Mouse (Mus musculus): ENCODE measurements around the gene Dpagt1. TPM values are rescaled to one million over a fixed set of nuclear protein-coding genes. Genes with fewer than 3 reads are reported as not detected.
"Not testable (repeated sequence)": the region's sequence is repeated elsewhere in the genome, so short reads cannot be mapped to it uniquely, and the experiment has no call there.

Dpagt1 gene
- total RNA-seq, 2 experiments from 2014 or later: 15.5 to 17.9 TPM

GRCm38 (mm10) chr9:44314910-44315309 is 10.9 kb upstream of the Dpagt1 start:
- DNase-seq (ENCODE audit: extremely low spot score in 1 of 2, low spot score in 2 of 2): no peak
- intact Hi-C loops (cut with DNase I): no loop called here

- intact Hi-C loops (cut with DNase I): no loop called here
- no peak for DNase-seq (ENCODE audit: extremely low spot score in 1 of 2, low spot score in 2 of 2)
These were observed 8.4 kb upstream of the Dpagt1 start for GRCm38 (mm10) chr9:44317452-44317851.

GRCm38 (mm10) chr9:44318076-44318825 is 7.6 kb upstream of the Dpagt1 start:
- no peak for DNase-seq (ENCODE audit: extremely low spot score in 1 of 2, low spot score in 2 of 2)
- intact Hi-C loops (cut with DNase I): no loop called here

GRCm38 (mm10) chr9:44318826-44319095 is 7.1 kb upstream of the Dpagt1 start:
- no peak for DNase-seq (ENCODE audit: extremely low spot score in 1 of 2, low spot score in 2 of 2)
- intact Hi-C loops (cut with DNase I): no loop called here

- intact Hi-C loops (cut with DNase I): no loop called here
- DNase-seq (ENCODE audit: extremely low spot score in 1 of 2, low spot score in 2 of 2): peak in 1 of 2 experiments; percentile 61
These were observed 6.5 kb upstream of the Dpagt1 start for GRCm38 (mm10) chr9:44319105-44319886.

GRCm38 (mm10) chr9:44319887-44320798 is 5.7 kb upstream of the Dpagt1 start, which contains the start of gene C2cd2l:
TSS of gene C2cd2l (minus strand) at chr9:44320285.
- intact Hi-C loops (cut with DNase I): no loop called here
- DNase-seq (ENCODE audit: extremely low spot score in 1 of 2, low spot score in 2 of 2): peak; percentile 94 to 96

- peak in 1 of 2 experiments; percentile 62 for DNase-seq (ENCODE audit: extremely low spot score in 1 of 2, low spot score in 2 of 2)
- intact Hi-C loops (cut with DNase I): no loop called here
These were observed 5.1 kb upstream of the Dpagt1 start for GRCm38 (mm10) chr9:44320799-44321133.

GRCm38 (mm10) chr9:44323656-44324055 is 2.2 kb upstream of the Dpagt1 start:
- intact Hi-C loops (cut with DNase I): not testable (repeated sequence)

GRCm38 (mm10) chr9:44324147-44324546 is 1.7 kb upstream of the Dpagt1 start:
- intact Hi-C loops (cut with DNase I): no loop called here
- no peak for DNase-seq (ENCODE audit: extremely low spot score in 1 of 2, low spot score in 2 of 2)

More at GRCm38 (mm10) chr9:44323656-44324055, 2.2 kb upstream of the Dpagt1 start:
- not testable (repeated sequence) for DNase-seq (ENCODE audit: extremely low spot score in 1 of 2, low spot score in 2 of 2)

GRCm38 (mm10) chr9:44325032-44325767 is 619 bp upstream of the Dpagt1 start:
- intact Hi-C loops (cut with DNase I); DNase-seq (ENCODE audit: extremely low spot score in 1 of 2, low spot score in 2 of 2): not testable (repeated sequence)

GRCm38 (mm10) chr9:44326371-44327063 is 698 bp downstream of the Dpagt1 start:
- intact Hi-C loops (cut with DNase I): no loop called here
- DNase-seq (ENCODE audit: extremely low spot score in 1 of 2, low spot score in 2 of 2): peak; percentile 86 to 89

GRCm38 (mm10) chr9:44327064-44327711 is 1.4 kb downstream of the Dpagt1 start:
- intact Hi-C loops (cut with DNase I): no loop called here
- DNase-seq (ENCODE audit: extremely low spot score in 1 of 2, low spot score in 2 of 2): no peak

GRCm38 (mm10) chr9:44327926-44328325 is 2.1 kb downstream of the Dpagt1 start:
- DNase-seq (ENCODE audit: extremely low spot score in 1 of 2, low spot score in 2 of 2): no peak
- intact Hi-C loops (cut with DNase I): no loop called here

- intact Hi-C loops (cut with DNase I): loop anchor here (10.0 kb wide), 1 partner anchor 206 kb away; no protein-coding TSS in a partner anchor
- DNase-seq (ENCODE audit: extremely low spot score in 1 of 2, low spot score in 2 of 2): no peak
These were observed 4.9 kb downstream of the Dpagt1 start for GRCm38 (mm10) chr9:44330736-44331135.

GRCm38 (mm10) chr9:44332918-44333638 is 7.3 kb downstream of the Dpagt1 start:
- peak in 1 of 2 experiments; percentile 43 for DNase-seq (ENCODE audit: extremely low spot score in 1 of 2, low spot score in 2 of 2)
- intact Hi-C loops (cut with DNase I): loop anchor here (10.0 kb wide), 1 partner anchor 208 kb away; no protein-coding TSS in a partner anchor

GRCm38 (mm10) chr9:44334396-44335330 is 8.8 kb downstream of the Dpagt1 start, which contains the start of gene H2afx:
TSS of gene H2afx (plus strand) at chr9:44334694.
- peak; percentile 98 to 100 for DNase-seq (ENCODE audit: extremely low spot score in 1 of 2, low spot score in 2 of 2)
- intact Hi-C loops (cut with DNase I): loop anchor here (10.0 kb wide), 1 partner anchor 210 kb away; no protein-coding TSS in a partner anchor
